Mouse (Mus musculus) leukemia stem cell, adult 10-12 weeks (primary cell): ENCODE results near the gene Erf. TPM values are rescaled to one million over a fixed set of nuclear protein-coding genes. Genes with fewer than 3 reads are reported as not detected.

Experiments
- polyA plus RNA-seq: library from polyadenylated mRNA; stranded (reverse); fragments of >175 nt; gene quantifications from 2 replicates; pipeline ENCODE4 v1.2.3, GENCODE M21; 2012; ENCODE audit warnings: low replicate concordance

Gene Erf
- 146 and 147 TPM in 2 replicates for polyA plus RNA-seq

DNA sequence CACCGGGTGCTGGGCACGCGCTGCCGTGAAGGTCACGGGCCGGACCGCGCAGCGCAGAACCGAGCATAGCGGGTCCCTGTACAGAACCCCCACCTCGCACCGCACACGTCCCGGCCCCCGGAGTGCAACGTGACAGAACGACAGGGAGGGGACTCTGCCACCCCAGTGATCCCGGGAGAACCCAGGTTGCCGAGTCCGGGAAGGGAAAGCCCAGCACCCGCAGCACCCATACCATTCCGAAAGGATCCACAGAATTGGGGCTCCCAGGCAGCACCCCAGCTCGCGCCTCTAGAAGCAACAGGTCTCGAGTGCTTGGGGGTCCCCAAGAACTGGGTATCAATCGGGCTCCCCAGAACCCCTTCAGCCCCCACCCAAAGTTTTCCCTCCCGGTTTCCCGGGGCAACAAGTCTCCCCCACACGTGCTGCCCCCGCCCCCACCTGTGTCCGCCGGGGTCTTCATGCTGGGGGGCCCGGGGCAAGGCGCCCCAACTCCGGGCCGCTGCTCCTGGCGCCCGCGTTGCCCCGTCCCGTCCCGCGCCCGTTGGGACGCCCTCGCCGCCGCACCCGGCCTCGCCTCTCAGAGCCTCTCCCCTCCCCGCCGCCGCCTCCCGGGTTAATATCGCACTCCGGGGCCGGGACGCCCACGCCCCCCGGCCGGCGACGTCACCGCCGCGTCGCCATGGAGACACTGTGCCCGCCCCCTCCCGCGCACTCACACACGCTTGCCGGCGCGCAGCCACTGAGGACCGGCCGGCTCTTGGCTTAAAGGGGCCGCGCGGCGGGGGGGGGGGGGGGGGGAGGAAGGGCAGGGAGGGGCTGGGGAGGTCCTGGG, at the start of gene Erf:
Gene Erf (minus strand): TSS at position 621 of the 832 bp plus-strand sequence.

DNA sequence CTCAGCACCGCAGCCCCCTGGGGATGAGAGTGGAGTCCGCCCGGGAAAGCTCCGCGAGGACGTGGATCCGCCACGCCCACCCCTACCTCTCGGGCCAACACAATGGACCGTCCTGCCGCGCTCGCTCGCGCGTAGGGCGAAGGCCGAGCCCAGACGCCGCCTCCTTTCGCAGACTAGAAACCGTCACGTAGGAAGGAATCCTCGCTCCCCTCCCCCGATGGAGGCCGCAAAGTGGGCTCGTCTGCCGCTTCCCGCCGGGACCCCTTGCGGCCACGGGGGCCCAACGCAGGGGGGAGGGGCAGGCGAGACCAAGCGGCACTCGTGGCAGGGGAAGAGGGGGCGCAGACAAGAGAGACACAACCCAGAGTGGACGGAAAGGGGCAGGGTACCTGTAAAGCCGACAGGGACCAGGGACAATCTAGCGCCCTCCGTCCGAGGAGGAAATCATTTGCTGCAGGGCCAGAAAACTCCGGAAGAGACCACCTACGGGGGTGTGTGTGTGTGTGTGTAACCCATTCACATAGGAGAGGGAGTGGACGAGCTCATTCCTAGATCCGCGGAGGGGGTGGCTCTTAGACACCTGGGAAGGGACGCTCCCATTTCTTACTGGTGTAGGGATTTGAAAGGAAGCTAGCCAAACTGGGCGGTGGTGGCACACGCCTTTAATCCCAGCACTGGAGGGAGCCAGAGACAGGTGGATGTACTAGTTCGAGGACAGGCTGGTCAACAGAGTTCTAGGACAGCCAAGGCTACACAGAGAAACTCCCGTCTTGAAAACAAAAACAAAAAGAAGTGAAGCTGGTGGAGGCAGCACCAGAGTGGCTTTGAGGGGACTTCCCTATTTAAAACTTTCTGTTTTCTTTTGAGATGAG, 47.1 kb upstream of the Erf start, which contains the start of gene Pafah1b3:
Gene Pafah1b3 (minus strand): TSS at position 533 of the 872 bp plus-strand sequence.

DNA sequence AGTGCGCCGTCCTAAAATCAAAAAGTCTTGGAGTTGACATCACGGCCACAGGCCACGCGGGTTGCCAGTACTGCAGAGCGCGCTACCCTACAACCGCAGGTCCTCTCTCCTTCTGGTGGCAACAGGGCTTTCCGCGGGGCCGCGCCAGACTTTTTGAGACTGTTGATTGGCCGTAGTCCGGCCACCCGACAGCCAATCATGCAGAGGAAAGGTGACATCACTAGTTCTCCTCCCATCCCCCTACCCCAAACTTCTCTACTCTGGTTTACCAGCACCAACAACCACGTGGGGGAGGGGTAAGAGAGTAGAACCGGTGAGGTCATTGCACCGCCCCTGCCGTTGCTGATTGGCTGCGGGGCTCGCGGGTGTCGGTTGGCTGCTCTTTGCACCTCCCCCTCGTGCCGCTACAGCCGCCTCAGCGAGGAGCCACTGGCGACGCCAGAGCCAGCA, 16.8 kb upstream of the Erf start, which contains the start of gene Cic:
Gene Cic (plus strand): TSS at position 404 of the 450 bp plus-strand sequence.

DNA sequence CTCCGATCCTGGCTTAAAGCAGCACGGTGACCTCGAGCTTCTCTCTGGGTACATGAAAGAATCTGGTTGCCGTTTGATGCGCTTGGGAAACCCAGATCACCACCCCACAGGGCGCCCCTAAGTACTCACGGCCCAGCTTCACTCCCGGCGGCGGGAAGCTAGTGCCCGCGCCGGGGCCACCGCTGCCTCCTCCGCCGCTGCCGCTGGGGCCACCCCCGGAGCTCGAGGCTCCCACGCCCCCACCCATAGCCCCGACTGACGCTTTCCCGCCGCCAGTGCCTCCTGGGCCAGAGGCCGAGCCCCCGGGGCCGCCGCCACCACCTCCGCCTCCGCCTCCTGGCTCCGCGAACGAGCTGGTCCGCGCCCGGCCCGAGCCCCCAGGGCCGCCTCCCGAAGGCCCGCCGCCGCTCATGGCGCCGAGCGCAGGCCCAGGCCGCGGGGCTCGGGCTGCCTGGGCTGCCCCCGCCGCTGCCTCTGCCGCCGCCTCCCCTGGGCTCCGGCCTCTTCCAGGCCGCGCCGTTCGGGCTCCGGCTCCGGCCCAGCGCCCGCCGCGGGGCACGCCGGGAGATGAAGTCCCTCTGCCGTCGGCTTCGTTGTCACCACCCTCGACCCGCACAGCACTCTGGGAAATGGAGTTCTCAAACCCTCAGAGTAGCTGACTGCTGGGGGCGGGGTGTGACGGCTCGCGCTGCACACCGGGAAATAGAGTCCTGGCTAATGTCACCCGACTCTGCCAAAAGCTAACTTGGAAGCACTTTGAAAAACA, 13.1 kb downstream of the Erf start, which contains the start of gene Gsk3a:
Gene Gsk3a (minus strand): TSS at position 603 of the 766 bp plus-strand sequence.

DNA sequence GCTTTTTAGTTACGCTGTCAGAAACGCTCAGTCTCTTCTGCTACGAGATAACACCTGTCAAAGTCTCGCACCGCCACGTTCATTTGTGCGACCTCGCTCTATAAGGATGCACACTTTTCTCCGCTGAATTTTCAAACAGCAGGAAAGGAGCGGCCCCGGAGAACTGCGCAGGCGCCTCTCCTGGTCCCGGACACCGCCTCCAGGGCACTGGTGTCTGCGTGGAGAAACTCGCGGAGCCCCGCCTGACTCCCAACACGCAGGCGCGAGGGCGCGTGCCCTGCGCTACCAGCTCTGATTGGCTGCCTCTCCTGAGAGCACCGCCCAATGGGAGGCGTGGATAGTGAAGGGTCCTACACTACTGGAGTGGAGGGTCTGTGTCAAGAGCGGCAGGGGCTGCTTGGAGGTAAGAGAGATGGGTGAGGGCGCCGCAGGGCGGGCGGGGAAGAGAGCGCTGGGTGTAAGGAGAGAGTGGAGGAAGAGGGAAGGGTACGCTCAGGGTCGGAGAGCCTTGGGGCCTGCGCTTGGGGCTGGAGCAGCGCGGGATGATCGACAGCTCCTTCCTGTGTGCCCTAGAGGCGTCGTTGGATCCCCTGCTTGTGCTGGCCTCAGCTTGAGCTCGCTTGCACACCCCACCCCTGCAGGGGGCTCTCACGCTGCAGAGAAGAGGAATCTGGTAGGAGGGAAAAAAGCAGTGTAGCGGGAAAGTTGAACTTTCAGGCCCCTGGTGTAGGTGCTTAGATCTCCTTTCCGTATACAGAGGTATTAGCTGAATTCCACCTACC, 29.3 kb downstream of the Erf start, which contains the start of gene Zfp526:
Gene Zfp526 (plus strand): TSS at position 324 of the 782 bp plus-strand sequence.

DNA sequence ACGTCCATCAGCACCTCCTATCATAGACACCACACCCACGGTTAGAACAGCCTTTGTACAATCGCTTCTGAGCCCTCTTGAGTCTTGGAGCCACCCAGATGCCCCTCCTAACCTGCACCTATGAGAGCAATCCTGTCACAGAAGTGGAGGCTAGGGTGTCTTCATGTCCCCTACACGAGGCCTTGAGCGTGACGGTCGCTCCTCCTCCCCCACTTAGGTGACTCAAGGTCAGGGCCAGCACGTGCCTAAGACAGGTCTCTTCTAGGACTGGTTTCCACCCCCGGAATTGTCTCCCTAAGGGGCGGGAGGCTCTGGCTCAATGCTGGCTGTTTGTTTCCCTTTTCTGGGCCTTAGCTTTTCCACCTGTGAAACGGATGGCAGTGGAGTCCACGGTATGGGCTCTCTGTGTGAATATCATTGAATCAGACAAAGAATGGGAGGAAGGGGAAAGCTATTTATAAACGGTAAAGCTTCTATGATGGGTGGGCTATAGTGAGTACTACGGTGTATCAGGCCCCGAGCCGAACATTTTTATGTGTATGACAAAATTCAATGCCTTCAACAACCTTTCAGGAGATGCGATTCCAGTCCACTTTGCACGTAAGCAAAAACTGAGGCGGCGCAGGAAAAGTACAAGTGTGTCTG, 30.0 kb downstream of the Erf start, which contains the start of gene Dedd2:
Gene Dedd2 (minus strand): TSS at position 159 of the 645 bp plus-strand sequence.

Other genes starting within 250 kb of the Erf start
- 7.9 TPM in 2 replicates for gene Atp1a3, start 244.8 kb downstream of the Erf start, polyA plus RNA-seq
- gene Grik5, start 178.4 kb downstream of the Erf start, polyA plus RNA-seq, result 4.1 and 7.6 TPM in 2 replicates
- 49.9 and 50.4 TPM in 2 replicates for gene Zfp574, start 178.2 kb downstream of the Erf start, polyA plus RNA-seq
- gene Pou2f2, start 71.0 kb downstream of the Erf start, polyA plus RNA-seq, result 96.6 and 111 TPM in 2 replicates
- 73.5 and 107 TPM in 2 replicates for gene Dedd2, start 30.1 kb downstream of the Erf start, polyA plus RNA-seq
- 36.8 and 39.8 TPM in 2 replicates for gene Zfp526, start 29.3 kb downstream of the Erf start, polyA plus RNA-seq
- 229 and 252 TPM in 2 replicates for gene Gsk3a, start 12.9 kb downstream of the Erf start, polyA plus RNA-seq
- gene Cic, start 16.9 kb upstream of the Erf start, polyA plus RNA-seq, result 511 and 760 TPM in 2 replicates
- 4.1 and 11.0 TPM in 2 replicates for gene Pafah1b3, start 47.2 kb upstream of the Erf start, polyA plus RNA-seq
- gene Prr19, start 50.6 kb upstream of the Erf start, polyA plus RNA-seq, result not detected in 2 replicates
- gene Tmem145, start 55.3 kb upstream of the Erf start, polyA plus RNA-seq, result not detected in 2 replicates
- gene Megf8, start 66.4 kb upstream of the Erf start, polyA plus RNA-seq, result 3.5 and 4.5 TPM in 2 replicates
- not detected in 2 replicates for gene Cnfn, start 119.0 kb upstream of the Erf start, polyA plus RNA-seq
- gene Lipe, start 147.9 kb upstream of the Erf start, polyA plus RNA-seq, result 11.9 and 18.0 TPM in 2 replicates
- not detected in 2 replicates for gene Cxcl17, start 162.1 kb upstream of the Erf start, polyA plus RNA-seq
- 1.1 TPM in 2 replicates for gene Ceacam1, start 226.8 kb upstream of the Erf start, polyA plus RNA-seq